Mouse (Mus musculus): ENCODE data around the gene Rbm33. TPM values are rescaled to one million over a fixed set of nuclear protein-coding genes. Genes with fewer than 3 reads are reported as not detected.

Rbm33 gene
- total RNA-seq (2023), result 167 TPM

GRCm38 (mm10) chr5:28316722-28317245, at the start of gene Rbm33:
TSS of gene Rbm33 (plus strand) at chr5:28317121.

GRCm38 (mm10) chr5:28466760-28467306, 149.9 kb downstream of the Rbm33 start, which contains the start of gene Shh:
TSS of gene Shh (minus strand) at chr5:28467256.

Other genes with a start within 250 kb of the Rbm33 start
- 124 TPM for gene Insig1, start 245.8 kb upstream of the Rbm33 start, total RNA-seq (2023)
- gene En2, start 151.4 kb upstream of the Rbm33 start, total RNA-seq (2023), result not detected
- gene Cnpy1, start 71.3 kb upstream of the Rbm33 start, total RNA-seq (2023), result not detected
- not detected for gene Shh, start 150.1 kb downstream of the Rbm33 start, total RNA-seq (2023)